Mouse (Mus musculus) kidney, adult 2 months (tissue): ENCODE results near the gene Fbxl3. TPM values are rescaled to one million over a fixed set of nuclear protein-coding genes. Genes with fewer than 3 reads are reported as not detected.
A peak's percentile ranks its signal among the peaks of the same experiment; 100 is the strongest.

Experiments
- DNase-seq: peaks from one replicate; pipeline ENCODE4 v3.0.0; 2021
- H3K27ac ChIP-seq: fragments of 200-500 bp; 2 replicates; pipeline ENCODE4 v1.5.1; 2012; ENCODE audit warnings: low read depth, low read length, control low read depth, inconsistent platforms; ENCODE audit not compliant: insufficient read depth
- H3K27me3 ChIP-seq: fragments of 200-500 bp; replicated peaks from 2 replicates; pipeline ENCODE4 v1.6.1; 2012; ENCODE audit warnings: mild to moderate bottlenecking, moderate library complexity, low read length, inconsistent platforms; ENCODE audit not compliant: control insufficient read depth, insufficient read depth
- H3K36me3 ChIP-seq: fragments of 200-500 bp; 2 replicates; pipeline ENCODE4 v1.6.1; 2012; ENCODE audit warnings: mild to moderate bottlenecking, moderate library complexity, low read length, inconsistent platforms; ENCODE audit not compliant: control insufficient read depth, insufficient read depth
- H3K4me1 ChIP-seq: fragments of 200-500 bp; 2 replicates; pipeline ENCODE4 v1.6.1; 2011; ENCODE audit warnings: low read length; ENCODE audit not compliant: control insufficient read depth, insufficient read depth
- H3K4me3 ChIP-seq: fragments of 200-500 bp; 2 replicates; pipeline ENCODE4 v1.5.1; 2011; ENCODE audit warnings: mild to moderate bottlenecking, low read depth, low read length, control low read depth; ENCODE audit not compliant: insufficient read depth
- CTCF ChIP-seq: fragments of 200-500 bp; conservative IDR thresholded peaks from 2 replicates; pipeline ENCODE4 v1.5.1; 2011; ENCODE audit warnings: low read depth, mild to moderate bottlenecking, control low read depth, low read length, moderate library complexity, mixed read lengths; ENCODE audit not compliant: insufficient read depth, insufficient read length
- POLR2A ChIP-seq: fragments of 200-500 bp; IDR thresholded peaks from one replicate; pipeline ENCODE4 v1.6.1; 2011; ENCODE audit warnings: low read depth, low read length, control low read depth
- WGBS: fragments of 180-500 bp; shearing (Covaris S2); methylation state at CpG from one replicate; pipeline ENCODE4 v1.1.7; 2018; 5-methylcytosine and 5-hydroxymethylcytosine counted together
- polyA plus RNA-seq: library from polyadenylated mRNA; depleted of rRNA; stranded (reverse); fragments of >200 nt; gene quantifications from 2 replicates; pipeline ENCODE4 v1.2.3, GENCODE M21; 2012; rRNA removed

Gene Fbxl3
- 83.0 and 90.5 TPM in 2 replicates for polyA plus RNA-seq

GRCm38 (mm10) chr14:103099238-103099933 lies at the start of gene Fbxl3:
Gene Fbxl3, minus strand, starts transcription at chr14:103099566.
- WGBS, result under 1% methylated on average over 86 of the region's 88 CpGs
- TF ChIP-seq CTCF, result no peak
- TF ChIP-seq POLR2A, result peak; percentile 5
- Histone ChIP-seq H3K4me3 (peak within 1 kb of the TSS; percentile 89), H3K27me3 (no peaks in the 10 kb centered on the region), H3K27ac (peak within 1 kb of the TSS; percentile 99), H3K4me1 (peaks cover 26% of the 10 kb centered on the region; the same call in 1 of the 2 replicates), H3K36me3 (peaks cover 3% of the 10 kb centered on the region; the same call in 1 of the 2 replicates)
- DNase-seq, result peak; percentile 99

- Histone ChIP-seq H3K4me1 (no peaks in the 10 kb centered on the region), H3K27ac (no peak overlapping the region), H3K4me3 (no peak overlapping the region), H3K27me3 (no peaks in the 10 kb centered on the region), H3K36me3 (peaks cover 7% of the 10 kb centered on the region)
- WGBS, result 75% methylated on average over 2 of the region's 2 CpGs
- TF ChIP-seq CTCF (peak; percentile 77), POLR2A (no peak)
- peak; percentile 58 for DNase-seq
Observed at GRCm38 (mm10) chr14:103131991-103132390, 32.6 kb upstream of the Fbxl3 start.

- Histone ChIP-seq H3K4me1 (no peaks in the 10 kb centered on the region), H3K27me3 (no peaks in the 10 kb centered on the region), H3K36me3 (peaks cover 15% of the 10 kb centered on the region), H3K27ac (no peak overlapping the region), H3K4me3 (no peak overlapping the region)
- TF ChIP-seq POLR2A (no peak), CTCF (no peak)
- 90% methylated on average over 6 of the region's 6 CpGs for WGBS
- no peak for DNase-seq
Observed at GRCm38 (mm10) chr14:103125756-103126155, 26.4 kb upstream of the Fbxl3 start.

- 69% methylated on average over 3 of the region's 3 CpGs for WGBS
- peak; percentile 27 for DNase-seq
- Histone ChIP-seq H3K27ac (no peak overlapping the region), H3K36me3 (peaks cover 2% of the 10 kb centered on the region), H3K4me3 (no peak overlapping the region), H3K27me3 (no peaks in the 10 kb centered on the region), H3K4me1 (peaks cover 4% of the 10 kb centered on the region; the same call in 1 of the 2 replicates)
- TF ChIP-seq POLR2A, result no peak
- no peak for TF ChIP-seq CTCF
Observed at GRCm38 (mm10) chr14:103114994-103115670, 15.8 kb upstream of the Fbxl3 start.

GRCm38 (mm10) chr14:103112606-103113363 lies 13.4 kb upstream of the Fbxl3 start:
- 60% methylated on average over 3 of the region's 3 CpGs for WGBS
- Histone ChIP-seq H3K4me3 (no peak overlapping the region), H3K36me3 (peaks cover 2% of the 10 kb centered on the region), H3K27ac (peak overlapping the region; percentile 51), H3K27me3 (no peaks in the 10 kb centered on the region), H3K4me1 (peaks cover 4% of the 10 kb centered on the region; the same call in 1 of the 2 replicates)
- DNase-seq, result peak; percentile 82
- no peak for TF ChIP-seq POLR2A
- no peak for TF ChIP-seq CTCF

GRCm38 (mm10) chr14:103109971-103110370 lies 10.6 kb upstream of the Fbxl3 start:
- 91% methylated on average over 4 of the region's 4 CpGs for WGBS
- no peak for DNase-seq
- H3K4me3 ChIP-seq, result no peak overlapping the region
- TF ChIP-seq CTCF (no peak), POLR2A (no peak)
- H3K27ac ChIP-seq, result no peak overlapping the region
- no peaks in the 10 kb centered on the region for H3K27me3 ChIP-seq
- H3K4me1 ChIP-seq, result peaks cover 4% of the 10 kb centered on the region; the same call in 1 of the 2 replicates
- no peaks in the 10 kb centered on the region; the same call in 1 of the 2 replicates for H3K36me3 ChIP-seq
